31 mouse cellular contexts compared by ENCODE assay signal in the genomic region with DNA sequence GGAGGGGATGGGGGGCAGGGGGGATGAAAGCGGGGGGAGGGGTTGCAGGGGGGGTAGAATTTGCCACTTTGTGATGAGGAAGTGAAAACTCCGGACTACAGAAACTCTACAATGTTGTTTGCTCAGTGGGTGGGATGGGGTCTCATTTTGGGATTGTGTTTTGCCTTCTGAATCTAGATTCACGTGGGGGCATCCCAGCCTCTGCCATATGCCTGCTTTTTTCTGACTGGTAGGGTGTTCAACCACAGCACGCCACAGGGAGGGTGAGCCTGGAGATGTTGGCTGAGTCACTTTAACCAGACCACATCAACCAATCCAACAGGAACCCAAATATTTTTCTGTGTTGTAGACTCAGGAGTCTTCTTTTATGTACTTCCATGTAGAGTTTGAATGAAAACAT.
"Had no signal": no experiment of that assay in that cellular context is flagged by ENCODE, and none has a peak within 500 bp of the region (broad histone marks: within the 10 kb centered on the region; RNA-seq: fewer than 3 reads in every experiment).

No protein-coding gene starts in this region.

- H3K27me3 ChIP-seq: heart, embryonic 12.5 days; heart, embryonic 13.5 days; heart, embryonic 15.5 days; hindbrain, embryonic 12.5 days; hindbrain, embryonic 13.5 days; hindbrain, embryonic 15.5 days; intestine, embryonic 15.5 days; kidney, embryonic 15.5 days had no signal

- H3K9me3 ChIP-seq: heart, embryonic 10.5 days; heart, embryonic 12.5 days; heart, embryonic 15.5 days; hindbrain, embryonic 10.5 days; hindbrain, embryonic 12.5 days; hindbrain, embryonic 13.5 days; hindbrain, embryonic 15.5 days; intestine, embryonic 15.5 days; kidney, embryonic 15.5 days had no signal

- DNase-seq: heart, postnatal 10 days; heart, postnatal 14 days; heart, postnatal 36 days; kidney, adult 11 months; kidney, adult 18-20 months; kidney, adult 2 months; kidney, adult 8-10 months; kidney, adult 9 months; kidney, postnatal 10 days; kidney, postnatal 14 days; kidney, postnatal 25 days; kidney, postnatal 36 days; kidney, postnatal 4 days; layer of hippocampus, adult 9-11 months; layer of hippocampus, postnatal 36 days had no signal

- H3K4me2 ChIP-seq: heart, embryonic 11.5 days; heart, embryonic 12.5 days; heart, embryonic 13.5 days; heart, embryonic 15.5 days; hindbrain, embryonic 12.5 days; hindbrain, embryonic 13.5 days; hindbrain, embryonic 14.5 days; hindbrain, embryonic 15.5 days; intestine, embryonic 15.5 days; kidney, embryonic 15.5 days had no signal

- H3K36me3 ChIP-seq: hindbrain, embryonic 10.5 days had no signal

- H3K27ac ChIP-seq: heart, embryonic 10.5 days; heart, embryonic 13.5 days; heart, embryonic 15.5 days; hindbrain, embryonic 10.5 days; hindbrain, embryonic 12.5 days; hindbrain, embryonic 13.5 days; hindbrain, embryonic 14.5 days; hindbrain, embryonic 15.5 days; hindbrain, postnatal 0 days; intestine, embryonic 15.5 days; kidney, embryonic 15.5 days; kidney, postnatal 0 days; left cerebral cortex, adult 2 months had no signal

- H3K4me1 ChIP-seq: heart, embryonic 10.5 days; heart, embryonic 12.5 days; heart, embryonic 13.5 days; heart, embryonic 15.5 days; intestine, embryonic 15.5 days; kidney, embryonic 15.5 days had no signal

- H3K4me3 ChIP-seq: heart, embryonic 10.5 days; heart, embryonic 12.5 days; heart, embryonic 13.5 days; heart, embryonic 15.5 days; hindbrain, embryonic 10.5 days; hindbrain, embryonic 12.5 days; hindbrain, embryonic 13.5 days; hindbrain, embryonic 15.5 days; intestine, embryonic 15.5 days; kidney, embryonic 15.5 days; layer of hippocampus, adult 2 months; left cerebral cortex, adult 2 months had no signal

- H3K9ac ChIP-seq: heart, embryonic 12.5 days; heart, embryonic 13.5 days; heart, embryonic 15.5 days; hindbrain, embryonic 12.5 days; hindbrain, embryonic 13.5 days; hindbrain, embryonic 14.5 days; hindbrain, embryonic 15.5 days; intestine, embryonic 15.5 days; kidney, embryonic 15.5 days had no signal
